Mouse (Mus musculus) brain, embryonic 14.5 days (tissue): ENCODE results near the gene Akt3.

Source experiments
- CTCF ChIP-seq: fragments of 200-500 bp; IDR thresholded peaks from 2 replicates; pipeline ENCODE4 v1.5.1; 2012; ENCODE audit warnings: inconsistent platforms, mild to moderate bottlenecking, moderate library complexity, borderline replicate concordance; ENCODE audit not compliant: insufficient read depth, insufficient read length; ENCODE audit errors: extremely low read depth
- POLR2A ChIP-seq: fragments of 200-500 bp; IDR thresholded peaks from 2 replicates; pipeline ENCODE4 v1.6.1; 2012; ENCODE audit warnings: mild to moderate bottlenecking, inconsistent platforms, borderline replicate concordance; ENCODE audit not compliant: poor library complexity, insufficient read depth, insufficient read length, severe bottlenecking; ENCODE audit errors: extremely low read depth

DNA sequence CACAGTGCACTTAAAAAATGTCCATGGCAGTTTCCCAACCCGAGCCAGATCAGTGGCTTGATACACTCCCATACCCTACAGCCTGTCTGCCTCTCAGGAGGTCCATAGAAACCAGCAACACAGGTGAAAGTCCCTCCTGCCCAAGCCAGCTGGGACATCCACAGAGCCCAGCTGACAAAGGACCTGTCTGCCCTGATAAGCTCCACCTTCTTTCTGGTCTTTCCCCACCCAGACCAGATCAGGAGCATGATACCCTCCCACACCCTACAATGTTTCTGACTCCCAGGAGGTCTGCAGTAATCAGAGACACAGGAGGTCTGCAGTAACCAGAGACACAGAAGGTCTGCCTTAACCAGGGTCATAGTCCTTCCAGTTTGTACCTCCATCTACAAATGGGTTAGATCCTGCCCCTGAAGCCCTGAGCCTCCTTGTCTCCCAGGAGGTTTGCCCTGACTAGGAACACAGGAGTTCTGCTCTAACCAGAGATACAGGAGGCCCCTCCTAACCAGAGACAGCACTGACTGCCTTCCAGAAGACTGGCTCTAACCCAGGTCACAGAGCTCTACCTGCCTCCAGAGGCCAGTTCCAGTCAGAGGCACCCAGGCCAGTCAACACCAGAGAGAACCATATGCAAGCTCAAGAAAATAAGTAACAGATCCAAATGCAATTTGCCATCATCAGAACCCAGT, 175.9 kb downstream of the Akt3 start:
- no peak for TF ChIP-seq POLR2A
- no peak for TF ChIP-seq CTCF
